Comparison of ENCODE assay signal across 21 mouse cellular contexts in genomic region chr1:177455466-177455865, GRCm38 (mm10). TPM values are rescaled to one million over a fixed set of nuclear protein-coding genes. Genes with fewer than 3 reads are reported as not detected.
DNase-seq lines count a peak whose midpoint lies in the region; ATAC-seq and TF ChIP-seq lines count a peak whose summit lies in the region.
"Had no signal": no experiment of that assay in that cellular context is flagged by ENCODE, and none has a peak within 500 bp of the region (broad histone marks: within the 10 kb centered on the region; RNA-seq: fewer than 3 reads in every experiment).

No protein-coding gene starts in this region.

- peak overlapping the region; percentile 78 for H3K27ac ChIP-seq in forebrain, postnatal 0 days (ENCODE audit: low read depth, low read length)
- H3K27ac ChIP-seq in forebrain, embryonic 14.5 days (ENCODE audit: low read depth, low read length) = no peak overlapping the region
- peak overlapping the region; percentile 6; the same call in 1 of the 2 replicates for H3K27ac ChIP-seq in left cerebral cortex, adult 2 months
- no peak overlapping the region for H3K27ac ChIP-seq in hindbrain, postnatal 0 days
- H3K27ac ChIP-seq: embryonic facial prominence, embryonic 15.5 days; forebrain, embryonic 12.5 days; gastrocnemius, adult 2 months; heart, embryonic 13.5 days; hindbrain, embryonic 12.5 days had no signal

- TF ChIP-seq CTCF in forebrain, postnatal 0 days (IDR thresholded peaks at IDR 0.05; ENCODE audit: low read depth) = no peak
- TF ChIP-seq CTCF in left cerebral cortex, adult 2 months (IDR thresholded peaks at IDR 0.05) = no peak
- no peak for TF ChIP-seq CTCF in hindbrain, postnatal 0 days (IDR thresholded peaks at IDR 0.05; ENCODE audit: low read depth)

- no peaks in the 10 kb centered on the region for H3K9me3 ChIP-seq in forebrain, postnatal 0 days (ENCODE audit: low read length)
- H3K9me3 ChIP-seq in forebrain, embryonic 14.5 days (replicated peaks; ENCODE audit: control insufficient read depth, low read length) = no peaks in the 10 kb centered on the region
- H3K9me3 ChIP-seq in hindbrain, postnatal 0 days (ENCODE audit: low read length) = no peaks in the 10 kb centered on the region
- H3K9me3 ChIP-seq: embryonic facial prominence, embryonic 15.5 days; forebrain, embryonic 12.5 days; heart, embryonic 13.5 days; hindbrain, embryonic 12.5 days had no signal

- peak; percentile 18 for DNase-seq in cerebellum, adult 8-10 months
- no peak for DNase-seq in cerebellum, postnatal 14 days
- DNase-seq in forebrain, postnatal 0 days = peak; percentile 39
- DNase-seq in forebrain, embryonic 14.5 days (ENCODE audit: low spot score) = no peak
- DNase-seq in left cerebral cortex, adult 2 months (ENCODE audit: extremely low spot score in 1 of 2, low spot score in 2 of 2) = no peak
- DNase-seq in left cerebral cortex, adult 9 months (ENCODE audit: low spot score in 2 of 2) = no peak
- DNase-seq in hindbrain, postnatal 0 days (ENCODE audit: low spot score) = no peak
- DNase-seq: adrenal gland, postnatal 14 days; embryo, embryonic 11 days; gastrocnemius, adult 2 months; gastrocnemius, postnatal 25 days; heart, postnatal 4 days; kidney, adult 11 months had no signal

- H3K4me1 ChIP-seq in forebrain, postnatal 0 days (ENCODE audit: insufficient read depth) = peaks cover 7% of the 10 kb centered on the region
- H3K4me1 ChIP-seq in forebrain, embryonic 14.5 days (ENCODE audit: control insufficient read depth, insufficient read depth, low read length) = peaks cover 33% of the 10 kb centered on the region
- H3K4me1 ChIP-seq in hindbrain, postnatal 0 days (ENCODE audit: insufficient read depth, low read length) = peaks cover 5% of the 10 kb centered on the region; the same call in 1 of the 2 replicates
- H3K4me1 ChIP-seq: embryonic facial prominence, embryonic 15.5 days had no signal

- no peaks in the 10 kb centered on the region for H3K27me3 ChIP-seq in forebrain, postnatal 0 days (ENCODE audit: insufficient read depth, low read length)
- no peaks in the 10 kb centered on the region for H3K27me3 ChIP-seq in forebrain, embryonic 14.5 days (replicated peaks; ENCODE audit: control insufficient read depth, insufficient read depth, low read length)
- no peaks in the 10 kb centered on the region for H3K27me3 ChIP-seq in hindbrain, postnatal 0 days (ENCODE audit: insufficient read depth, low read length)
- H3K27me3 ChIP-seq: embryonic facial prominence, embryonic 15.5 days; hindbrain, embryonic 12.5 days; Patski had no signal

- no peak overlapping the region; the same call in 1 of the 2 replicates for H3K9ac ChIP-seq in forebrain, postnatal 0 days
- no peak overlapping the region for H3K9ac ChIP-seq in forebrain, embryonic 14.5 days (ENCODE audit: low read length)
- H3K9ac ChIP-seq in hindbrain, postnatal 0 days (replicated peaks; ENCODE audit: low read length) = no peak overlapping the region
- H3K9ac ChIP-seq: embryonic facial prominence, embryonic 15.5 days; forebrain, embryonic 12.5 days; heart, embryonic 13.5 days; hindbrain, embryonic 12.5 days had no signal

- intact Hi-C loops in left cerebral cortex, adult 2 months (cut with DNase I) = no loop called here

- no peaks in the 10 kb centered on the region for H3K36me3 ChIP-seq in forebrain, postnatal 0 days (ENCODE audit: insufficient read depth)
- H3K36me3 ChIP-seq in forebrain, embryonic 14.5 days (ENCODE audit: control insufficient read depth, insufficient read depth, low read length) = no peaks in the 10 kb centered on the region
- H3K36me3 ChIP-seq in hindbrain, postnatal 0 days (ENCODE audit: insufficient read depth, low read length) = no peaks in the 10 kb centered on the region
- H3K36me3 ChIP-seq: embryonic facial prominence, embryonic 15.5 days; forebrain, embryonic 12.5 days; hindbrain, embryonic 12.5 days had no signal

- no peak overlapping the region for H3K4me2 ChIP-seq in forebrain, postnatal 0 days (ENCODE audit: low read depth)
- H3K4me2 ChIP-seq in forebrain, embryonic 14.5 days (ENCODE audit: low read length) = no peak overlapping the region
- H3K4me2 ChIP-seq in hindbrain, postnatal 0 days (ENCODE audit: low read depth, low read length) = no peak overlapping the region
- H3K4me2 ChIP-seq: embryonic facial prominence, embryonic 15.5 days; forebrain, embryonic 12.5 days; heart, embryonic 13.5 days; hindbrain, embryonic 12.5 days had no signal

- H3K4me3 ChIP-seq in forebrain, postnatal 0 days (ENCODE audit: low read depth, low read length) = no peak overlapping the region
- H3K4me3 ChIP-seq in forebrain, embryonic 14.5 days (ENCODE audit: low read depth, low read length) = no peak overlapping the region
- no peak overlapping the region for H3K4me3 ChIP-seq in left cerebral cortex, adult 2 months
- H3K4me3 ChIP-seq in hindbrain, postnatal 0 days (ENCODE audit: low read length) = no peak overlapping the region
- H3K4me3 ChIP-seq: embryonic facial prominence, embryonic 15.5 days; erythroblast, embryonic 14.5 days; forebrain, embryonic 12.5 days; gastrocnemius, adult 2 months; heart, embryonic 13.5 days; hindbrain, embryonic 12.5 days had no signal

- WGBS in forebrain, postnatal 0 days = 73% methylated on average over 5 of the region's 5 CpGs
- WGBS in forebrain, embryonic 14.5 days = 87% methylated on average over 5 of the region's 5 CpGs
- WGBS in hindbrain, postnatal 0 days = 84% methylated on average over 5 of the region's 5 CpGs

- ATAC-seq in forebrain, postnatal 0 days = no peak
- no peak for ATAC-seq in forebrain, embryonic 14.5 days
- no peak for ATAC-seq in hindbrain, postnatal 0 days
- ATAC-seq: activated CD4-positive, CD25-positive, alpha-beta regulatory T cell, adult 4 months; hindbrain, embryonic 16.5 days; Patski had no signal

RNA-seq across cellular contexts. Expression of gene Zbtb18, which starts 13.3 kb away (rescaled TPM):
- total RNA-seq in forebrain, postnatal 0 days (2014; rRNA removed) = 301 and 445 TPM in 2 replicates
- 88.6 and 138 TPM in 2 replicates for polyA plus RNA-seq in forebrain, postnatal 0 days (2015; fragmentation: Nextera tagmentation; extraction: Ambion mirVana)
- polyA plus RNA-seq in forebrain, embryonic 14.5 days (2014; fragmentation: Nextera tagmentation; extraction: Ambion mirVana) = 102 and 109 TPM in 2 replicates
- total RNA-seq in left cerebral cortex, adult 2 months (2021) = 100 to 1,000 TPM; 351 to 386 TPM
- 112 and 114 TPM in 2 replicates for total RNA-seq in hindbrain, postnatal 0 days (2014; rRNA removed)
- polyA plus RNA-seq in hindbrain, postnatal 0 days (2015; fragmentation: Nextera tagmentation; extraction: Ambion mirVana) = 45.6 and 47.3 TPM in 2 replicates

Comparison
In these comparisons a context has a peak if more than half of its experiments do, and no peak if none do; other contexts are left out.
1. DNase-seq: peak in cerebellum, adult 8-10 months (single experiment) and forebrain, postnatal 0 days (single experiment); none in cerebellum, postnatal 14 days (0 of 2), forebrain, embryonic 14.5 days (single experiment), left cerebral cortex, adult 2 months (0 of 2), left cerebral cortex, adult 9 months (0 of 2) and hindbrain, postnatal 0 days (single experiment).
2. H3K27ac ChIP-seq: peak in forebrain, postnatal 0 days (single experiment) and left cerebral cortex, adult 2 months (single experiment); none in forebrain, embryonic 14.5 days (single experiment) and hindbrain, postnatal 0 days (single experiment).